Comparison of ENCODE assay signal across 8 mouse cellular contexts in genomic region chr9:53404753-53405722, GRCm38 (mm10). TPM values are rescaled to one million over a fixed set of nuclear protein-coding genes. Genes with fewer than 3 reads are reported as not detected.
DNase-seq lines count a peak whose midpoint lies in the region; ATAC-seq and TF ChIP-seq lines count a peak whose summit lies in the region.

No protein-coding gene starts in this region.

- TF ChIP-seq EP300 in heart, postnatal 0 days (IDR thresholded peaks at IDR 0.05; ENCODE audit: low read depth), result no peak

- no peaks in the 10 kb centered on the region for H3K36me3 ChIP-seq in forebrain, embryonic 13.5 days (ENCODE audit: poor library complexity, severe bottlenecking)
- H3K36me3 ChIP-seq in heart, postnatal 0 days (replicated peaks; ENCODE audit: control insufficient read depth, insufficient read depth, low read length), result 0 out of 2 replicates have a peak, but pooled peaks cover 1% of the 10 kb centered on the region
- no peaks in the 10 kb centered on the region for H3K36me3 ChIP-seq in liver, embryonic 12.5 days
- H3K36me3 ChIP-seq in stomach, embryonic 14.5 days (ENCODE audit: control insufficient read depth, insufficient read depth, low read length), result no peaks in the 10 kb centered on the region

- no peaks in the 10 kb centered on the region for H3K9me3 ChIP-seq in forebrain, embryonic 13.5 days (replicated peaks)
- H3K9me3 ChIP-seq in heart, postnatal 0 days (replicated peaks; ENCODE audit: control insufficient read depth, low read length), result no peaks in the 10 kb centered on the region
- no peaks in the 10 kb centered on the region for H3K9me3 ChIP-seq in liver, embryonic 12.5 days (replicated peaks)
- H3K9me3 ChIP-seq in stomach, embryonic 14.5 days (ENCODE audit: control insufficient read depth, low read depth, low read length), result no peaks in the 10 kb centered on the region

- peak overlapping the region; percentile 54 for H3K9ac ChIP-seq in forebrain, embryonic 13.5 days
- no peak overlapping the region for H3K9ac ChIP-seq in heart, postnatal 0 days (replicated peaks; ENCODE audit: low read depth, low read length)
- H3K9ac ChIP-seq in liver, embryonic 12.5 days, result no peak overlapping the region
- H3K9ac ChIP-seq in stomach, embryonic 14.5 days (replicated peaks; ENCODE audit: low read depth, low read length), result peak overlapping the region; percentile 33; the same call in 1 of the 2 replicates

- WGBS in forebrain, embryonic 13.5 days, result 29% methylated on average over 21 of the region's 21 CpGs
- WGBS in heart, postnatal 0 days, result 23% methylated on average over 21 of the region's 21 CpGs
- 30% methylated on average over 21 of the region's 21 CpGs for WGBS in liver, embryonic 12.5 days (ENCODE audit: insufficient replicate concordance)
- WGBS in stomach, embryonic 14.5 days, result 24% methylated on average over 21 of the region's 21 CpGs

- no peak for TF ChIP-seq CTCF in heart, postnatal 0 days (IDR thresholded peaks at IDR 0.05; ENCODE audit: low read depth)

- H3K27ac ChIP-seq in forebrain, embryonic 13.5 days, result peak overlapping the region; percentile 52
- H3K27ac ChIP-seq in heart, postnatal 0 days (ENCODE audit: low read depth), result peak overlapping the region; percentile 47
- H3K27ac ChIP-seq in liver, embryonic 12.5 days, result no peak overlapping the region
- peak overlapping the region; percentile 44; the same call in 1 of the 2 replicates for H3K27ac ChIP-seq in stomach, embryonic 14.5 days (ENCODE audit: low read length)

- peak overlapping the region; percentile 32 for H3K4me3 ChIP-seq in forebrain, embryonic 13.5 days
- peak overlapping the region; percentile 40 for H3K4me3 ChIP-seq in heart, postnatal 0 days (ENCODE audit: low read depth, low read length)
- peak overlapping the region; percentile 35 for H3K4me3 ChIP-seq in liver, embryonic 12.5 days
- H3K4me3 ChIP-seq in stomach, embryonic 14.5 days (ENCODE audit: low read depth, low read length), result peak overlapping the region; percentile 34

- no peaks in the 10 kb centered on the region for H3K27me3 ChIP-seq in forebrain, embryonic 13.5 days
- H3K27me3 ChIP-seq in heart, postnatal 0 days (ENCODE audit: control insufficient read depth, insufficient read depth, low read length), result no peaks in the 10 kb centered on the region
- H3K27me3 ChIP-seq in liver, embryonic 12.5 days (replicated peaks), result no peaks in the 10 kb centered on the region
- H3K27me3 ChIP-seq in stomach, embryonic 14.5 days (ENCODE audit: control insufficient read depth, insufficient read depth, low read length), result no peaks in the 10 kb centered on the region

- H3K4me1 ChIP-seq in forebrain, embryonic 13.5 days, result peaks cover 19% of the 10 kb centered on the region
- H3K4me1 ChIP-seq in heart, postnatal 0 days (ENCODE audit: control insufficient read depth, insufficient read depth), result no peaks in the 10 kb centered on the region; the same call in 1 of the 2 replicates
- peaks cover 44% of the 10 kb centered on the region for H3K4me1 ChIP-seq in liver, embryonic 12.5 days
- 0 out of 2 replicates have a peak, but pooled peaks cover 8% of the 10 kb centered on the region for H3K4me1 ChIP-seq in stomach, embryonic 14.5 days (ENCODE audit: control insufficient read depth, insufficient read depth, low read length)

- peak overlapping the region; percentile 53 for H3K4me2 ChIP-seq in forebrain, embryonic 13.5 days
- H3K4me2 ChIP-seq in heart, postnatal 0 days (ENCODE audit: low read depth, low read length), result peak overlapping the region; percentile 64
- H3K4me2 ChIP-seq in liver, embryonic 12.5 days, result peak overlapping the region; percentile 58
- H3K4me2 ChIP-seq in stomach, embryonic 14.5 days (replicated peaks; ENCODE audit: low read depth, low read length), result peak overlapping the region; percentile 53

- DNase-seq in ES-CJ7 (ENCODE audit: low read depth, low spot score), result peak; percentile 96
- peak; percentile 58 for DNase-seq in cerebellum, adult 11-12 months
- peak; percentile 86 for DNase-seq in heart, postnatal 0 days (ENCODE audit: low spot score)
- peak; percentile 78 for DNase-seq in kidney, postnatal 14 days

- peak; percentile 94 for ATAC-seq in forebrain, embryonic 13.5 days
- ATAC-seq in heart, postnatal 0 days (ENCODE audit: insufficient read depth, low read depth), result peak; percentile 79
- 0 out of 2 replicates have a peak, but pooled peaks have one; percentile 28 for ATAC-seq in liver, embryonic 12.5 days
- peak; percentile 96 for ATAC-seq in monocyte, adult 5-6 weeks (replicated peaks; ENCODE audit: insufficient number of reproducible peaks, low FRiP score, low TSS enrichment, poor library complexity, severe bottlenecking)
- peak; percentile 83 for ATAC-seq in stomach, embryonic 14.5 days (ENCODE audit: insufficient number of reproducible peaks, insufficient read depth, low FRiP score, low read depth)

RNA-seq across cellular contexts. Expression of gene 4930550C14Rik, which starts 2.9 kb away (rescaled TPM):
- polyA plus RNA-seq in forebrain, embryonic 13.5 days (2015; fragmentation: Nextera tagmentation; extraction: Ambion mirVana), result 0.13 TPM in 2 replicates
- not detected in 2 replicates for total RNA-seq in heart, postnatal 0 days (2014; rRNA removed; ENCODE audit: low replicate concordance)
- 0.25 and 0.37 TPM in 2 replicates for polyA plus RNA-seq in heart, postnatal 0 days (2015; fragmentation: Nextera tagmentation; extraction: Ambion mirVana)
- 0.89 and 1.0 TPM in 2 replicates for polyA plus RNA-seq in liver, embryonic 12.5 days (2016; fragmentation: Nextera tagmentation; extraction: Ambion mirVana)
- not detected in 3 replicates for total RNA-seq in monocyte, adult 5-6 weeks (2017)
- 0.61 and 1.0 TPM in 2 replicates for polyA plus RNA-seq in stomach, embryonic 14.5 days (2014; fragmentation: Nextera tagmentation; extraction: Ambion mirVana)

RNA-seq across cellular contexts. Expression of gene Kdelc2, which starts 21.2 kb away (rescaled TPM):
- 4.3 and 4.9 TPM in 2 replicates for polyA plus RNA-seq in forebrain, embryonic 13.5 days (2015; fragmentation: Nextera tagmentation; extraction: Ambion mirVana)
- total RNA-seq in heart, postnatal 0 days (2014; rRNA removed; ENCODE audit: low replicate concordance), result 12.3 and 15.0 TPM in 2 replicates
- polyA plus RNA-seq in heart, postnatal 0 days (2015; fragmentation: Nextera tagmentation; extraction: Ambion mirVana), result 14.8 and 15.7 TPM in 2 replicates
- polyA plus RNA-seq in liver, embryonic 12.5 days (2016; fragmentation: Nextera tagmentation; extraction: Ambion mirVana), result 7.3 and 8.3 TPM in 2 replicates
- 1.7 to 2.8 TPM (median 2.6 TPM) in 3 replicates for total RNA-seq in monocyte, adult 5-6 weeks (2017)
- 29.5 and 34.3 TPM in 2 replicates for polyA plus RNA-seq in stomach, embryonic 14.5 days (2014; fragmentation: Nextera tagmentation; extraction: Ambion mirVana)

Comparison
In these comparisons a context has a peak if more than half of its experiments do, and no peak if none do; other contexts are left out.
1. ATAC-seq: peak in every context shown above with its lines; median percentile 96 in monocyte, adult 5-6 weeks; 94 in forebrain, embryonic 13.5 days; 83 in stomach, embryonic 14.5 days; 79 in heart, postnatal 0 days; 28 in liver, embryonic 12.5 days.
2. H3K9ac ChIP-seq: peak in forebrain, embryonic 13.5 days (single experiment) and stomach, embryonic 14.5 days (single experiment); none in heart, postnatal 0 days (single experiment) and liver, embryonic 12.5 days (single experiment).
3. Peak in every context shown above with its lines, with median percentiles within 50 percentile points of each other: DNase-seq, H3K4me2 ChIP-seq and H3K4me3 ChIP-seq.